Mouse (Mus musculus) CH12.LX (cell line): ENCODE measurements around the gene Serpina1f.
A peak's percentile ranks its signal among the peaks of the same experiment; 100 is the strongest.

Source experiments
- CTCF ChIP-seq, 2 experiments: IDR thresholded peaks in 1 of 2; conservative IDR thresholded peaks in 1 of 2; 2 replicates each; pipeline ENCODE4 v1.5.1; 2011 to 2012; ENCODE audit warnings: low read depth in 2 of 2, low read length in 2 of 2, improper control_type of control experiment in 1 of 2, inconsistent platforms in 1 of 2, mild to moderate bottlenecking in 1 of 2, moderate library complexity in 1 of 2
- IRF4 ChIP-seq: IDR thresholded peaks from 2 replicates; pipeline ENCODE4 v1.6.1; 2014; ENCODE audit warnings: low read depth, mild to moderate bottlenecking, inconsistent platforms, low read length, improper control_type of control experiment
- MAFK ChIP-seq: IDR thresholded peaks from 2 replicates; pipeline ENCODE4 v1.6.1; 2011; ENCODE audit warnings: low read length, improper control_type of control experiment; ENCODE audit not compliant: insufficient replicate concordance
- MAX ChIP-seq: IDR thresholded peaks from 2 replicates; pipeline ENCODE4 v1.6.1; 2011; ENCODE audit warnings: low read length, improper control_type of control experiment

- no peak for TF ChIP-seq MAX
- peak; percentile 87 to 95 for TF ChIP-seq CTCF (conservative IDR thresholded peaks at IDR 0.05 in 1 of 2, IDR thresholded peaks at IDR 0.05 in 1 of 2; ENCODE audit: low read depth in 2 of 2, low read length in 2 of 2)
- no peak for TF ChIP-seq MAFK
- no peak for TF ChIP-seq IRF4
Measured at GRCm38 (mm10) chr12:103643336-103643735, 52.0 kb downstream of the Serpina1f start.
